Mouse (Mus musculus) B cell, adult (primary cell): ENCODE data around the gene Olfr74. TPM values are rescaled to one million over a fixed set of nuclear protein-coding genes. Genes with fewer than 3 reads are reported as not detected.

Experiments used
- total RNA-seq: library from RNA; stranded (reverse); gene quantifications from 4 replicates; pipeline ENCODE4 v1.2.4, GENCODE M21; 2023; ENCODE audit not compliant: inconsistent age

Gene Olfr74
- total RNA-seq: not detected in 4 replicates

DNA sequence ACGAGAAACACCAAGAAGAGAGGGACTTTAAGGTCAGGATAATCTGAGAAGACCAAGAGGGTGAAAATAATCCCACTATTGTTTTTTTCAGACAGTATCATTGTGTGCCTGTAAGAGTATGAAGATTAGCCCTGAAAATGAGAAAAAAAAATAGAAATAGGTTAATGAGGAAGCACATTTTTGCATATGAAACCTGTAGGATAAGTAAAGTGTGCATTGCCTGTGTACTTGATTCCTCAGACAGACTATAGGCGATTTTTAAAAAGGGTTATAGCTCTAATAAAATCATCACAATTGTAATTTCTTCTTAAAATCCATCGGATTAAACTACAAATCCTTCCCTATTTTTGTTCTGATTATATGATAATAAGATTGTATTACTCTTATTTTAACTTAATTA, at the start of gene Olfr74:
Gene Olfr74, minus strand, starts transcription at position 101 of the 400 bp plus-strand sequence.

DNA sequence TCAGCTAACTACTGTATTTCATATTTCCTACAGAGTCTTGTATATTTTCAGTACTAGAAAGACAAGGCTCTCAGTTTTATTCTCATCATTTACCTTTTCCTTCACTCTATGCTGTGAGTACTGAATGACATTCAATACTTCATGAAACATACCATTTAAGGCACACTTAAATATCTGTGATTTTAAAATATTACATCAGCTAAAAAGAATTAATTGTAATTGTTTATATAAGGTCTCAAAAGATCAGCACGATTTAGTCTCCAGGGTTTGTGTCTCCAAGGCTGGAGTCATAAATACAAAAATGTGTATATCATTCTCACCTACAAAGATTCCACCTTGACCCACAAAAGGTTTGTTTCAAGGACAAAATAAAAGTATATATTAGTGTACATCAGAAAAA, 48.0 kb upstream of the Olfr74 start, which contains the start of gene Olfr1161:
Gene Olfr1161, plus strand, starts transcription at position 301 of the 400 bp plus-strand sequence.

DNA sequence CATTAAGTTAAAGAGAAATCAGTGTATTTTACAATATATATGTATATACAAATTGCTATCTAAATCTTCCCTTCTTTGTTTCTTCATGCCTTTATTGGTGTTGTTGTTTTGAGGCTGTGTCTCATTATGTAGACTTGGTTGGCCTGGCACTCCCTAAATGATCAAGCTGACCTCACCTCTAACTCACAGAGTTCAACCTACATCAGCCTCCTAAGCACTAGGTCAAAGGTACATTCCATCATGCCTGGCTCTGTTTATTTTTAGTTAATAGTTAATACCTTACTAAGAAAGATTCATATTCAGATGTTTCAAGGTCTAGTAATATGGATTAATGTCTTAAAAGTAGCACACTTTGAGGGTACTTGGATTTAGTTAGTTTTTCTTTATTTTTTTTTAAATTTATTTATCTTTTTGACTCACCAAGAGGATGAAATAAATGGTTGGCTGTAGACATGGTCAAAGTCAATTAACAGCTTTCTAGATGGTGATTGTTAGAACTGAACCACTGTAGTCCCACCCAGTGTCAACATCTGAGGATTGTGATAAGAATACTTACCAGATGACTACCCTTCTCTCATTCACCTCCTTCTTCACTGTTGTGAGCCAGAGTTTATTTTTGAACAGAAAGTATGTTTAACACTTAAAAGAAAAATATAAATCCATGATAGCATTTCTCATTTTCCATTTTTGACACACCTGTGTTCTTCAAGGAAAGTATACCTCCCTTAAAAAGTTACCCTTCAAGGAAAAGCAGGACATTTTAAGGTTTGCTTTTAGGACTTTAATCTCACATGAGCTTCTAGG, 33.3 kb upstream of the Olfr74 start, which contains the start of gene Olfr1160:
Gene Olfr1160, minus strand, starts transcription at position 754 of the 804 bp plus-strand sequence.

DNA sequence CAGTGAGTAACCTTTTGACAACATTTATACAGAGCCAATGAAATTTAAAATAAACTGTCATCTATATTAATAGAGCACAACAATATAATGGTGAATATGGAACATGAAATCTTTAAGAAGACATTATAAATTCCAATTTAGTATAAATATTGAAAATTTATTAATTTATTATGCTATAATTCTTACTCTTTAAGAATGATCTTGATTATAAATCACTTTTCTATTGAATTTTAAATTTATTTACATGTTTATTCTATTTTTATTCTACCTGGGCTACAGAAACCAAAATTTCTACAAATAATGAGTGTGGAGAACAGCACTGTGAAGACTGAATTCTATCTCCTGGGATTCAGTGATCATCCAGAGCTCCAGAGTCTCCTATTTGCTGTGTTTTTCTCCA, 15.3 kb upstream of the Olfr74 start, which contains the start of gene Olfr1158:
Gene Olfr1158, plus strand, starts transcription at position 301 of the 400 bp plus-strand sequence.

DNA sequence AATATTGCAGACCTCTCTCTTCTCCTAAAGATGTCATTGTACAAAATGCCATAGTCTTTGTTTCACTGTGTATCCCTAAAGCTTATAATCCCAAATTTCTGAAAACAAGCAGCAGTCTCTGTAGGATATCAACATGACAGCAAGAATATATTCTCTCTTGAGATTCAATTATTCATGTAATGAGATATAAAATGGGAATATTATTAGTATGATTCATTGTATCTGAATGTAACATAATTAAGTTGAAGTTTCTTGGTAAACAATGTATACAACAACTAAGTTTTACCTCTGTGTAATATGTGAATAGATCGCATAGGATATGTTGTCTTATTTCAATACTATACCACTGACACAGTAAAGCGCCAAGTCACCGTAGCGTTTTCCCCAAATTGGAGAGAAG, 6.3 kb downstream of the Olfr74 start, which contains the start of gene Olfr1157:
Gene Olfr1157, minus strand, starts transcription at position 101 of the 400 bp plus-strand sequence.

DNA sequence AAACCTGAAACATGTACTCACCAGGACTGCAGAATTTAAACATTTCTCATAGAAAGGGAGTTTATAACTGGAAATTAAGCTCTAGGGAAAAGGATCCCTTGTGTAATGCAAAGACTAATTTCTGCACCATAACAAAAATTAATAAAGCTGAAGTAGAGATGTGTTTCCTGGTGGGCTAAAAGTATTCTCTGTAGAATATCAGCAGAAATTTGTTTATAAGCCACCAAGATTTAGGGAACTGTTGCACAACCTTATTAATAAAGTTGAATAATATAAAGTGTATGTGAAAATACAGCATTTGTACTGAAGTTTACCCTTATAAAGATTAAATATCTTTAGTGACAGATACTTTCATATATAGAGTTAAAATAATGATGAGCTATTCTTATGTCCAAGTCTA, 21.5 kb downstream of the Olfr74 start, which contains the start of gene Olfr1156:
Gene Olfr1156, minus strand, starts transcription at position 101 of the 400 bp plus-strand sequence.

DNA sequence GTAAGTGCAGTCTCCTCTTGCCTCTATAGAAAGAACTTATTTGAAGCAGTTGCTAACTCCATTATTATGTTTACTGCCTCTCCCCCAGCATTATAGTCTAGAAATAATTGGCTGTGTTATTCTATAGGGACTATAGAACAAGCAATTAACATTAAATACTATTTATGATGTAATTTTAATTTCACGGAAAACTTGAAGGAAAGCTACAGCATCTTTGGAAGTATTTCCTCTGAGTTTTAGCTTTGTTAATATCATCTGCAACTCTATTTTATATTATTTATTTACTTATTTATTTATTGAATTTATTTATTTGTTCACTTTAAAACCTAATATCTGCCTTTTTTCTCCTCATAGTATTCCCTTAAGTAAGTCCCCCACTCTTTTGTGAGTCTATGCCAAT, 29.4 kb downstream of the Olfr74 start, which contains the start of gene Olfr1155:
Gene Olfr1155, minus strand, starts transcription at position 101 of the 400 bp plus-strand sequence.

Other genes starting within 250 kb of the Olfr74 start
- gene Olfr1138, start 234.7 kb downstream of the Olfr74 start, total RNA-seq: not detected in 4 replicates
- gene Olfr1140, start 230.9 kb downstream of the Olfr74 start, total RNA-seq: not detected in 4 replicates
- not detected in 4 replicates for gene Olfr1141, start 220.7 kb downstream of the Olfr74 start, total RNA-seq
- gene Olfr152, start 195.2 kb downstream of the Olfr74 start, total RNA-seq: not detected in 4 replicates
- gene Olfr1143, start 174.1 kb downstream of the Olfr74 start, total RNA-seq: not detected in 4 replicates
- gene Olfr1145, start 164.8 kb downstream of the Olfr74 start, total RNA-seq: not detected in 4 replicates
- not detected in 4 replicates for gene Olfr1148, start 144.1 kb downstream of the Olfr74 start, total RNA-seq
- not detected in 4 replicates for gene Olfr1150-ps1, start 130.7 kb downstream of the Olfr74 start, total RNA-seq
- not detected in 4 replicates for gene Olfr1151, start 118.8 kb downstream of the Olfr74 start, total RNA-seq
- not detected in 4 replicates for gene Olfr1152, start 108.2 kb downstream of the Olfr74 start, total RNA-seq
- gene Olfr1153, start 79.7 kb downstream of the Olfr74 start, total RNA-seq: not detected in 4 replicates
- not detected in 4 replicates for gene Olfr1154, start 69.5 kb downstream of the Olfr74 start, total RNA-seq
- gene Olfr1155, start 29.5 kb downstream of the Olfr74 start, total RNA-seq: not detected in 4 replicates
- gene Olfr1156, start 21.6 kb downstream of the Olfr74 start, total RNA-seq: not detected in 4 replicates
- gene Olfr1157, start 6.4 kb downstream of the Olfr74 start, total RNA-seq: not detected in 4 replicates
- not detected in 4 replicates for gene Olfr1158, start 15.4 kb upstream of the Olfr74 start, total RNA-seq
- gene Olfr1160, start 33.6 kb upstream of the Olfr74 start, total RNA-seq: not detected in 4 replicates
- gene Olfr1161, start 48.1 kb upstream of the Olfr74 start, total RNA-seq: not detected in 4 replicates
- not detected in 4 replicates for gene Olfr73, start 63.0 kb upstream of the Olfr74 start, total RNA-seq
- not detected in 4 replicates for gene Olfr1162, start 76.5 kb upstream of the Olfr74 start, total RNA-seq
- not detected in 4 replicates for gene Olfr1163, start 97.2 kb upstream of the Olfr74 start, total RNA-seq
- gene Olfr1164, start 119.3 kb upstream of the Olfr74 start, total RNA-seq: not detected in 4 replicates
- not detected in 4 replicates for gene Olfr1166, start 153.6 kb upstream of the Olfr74 start, total RNA-seq
- not detected in 4 replicates for gene Olfr1167, start 180.5 kb upstream of the Olfr74 start, total RNA-seq
- not detected in 4 replicates for gene Olfr1168, start 207.2 kb upstream of the Olfr74 start, total RNA-seq